Mouse (Mus musculus) cerebellum, adult 2 months (tissue): ENCODE results near the gene Dag1.

Source experiments
- CTCF ChIP-seq: fragments of 200-500 bp; IDR thresholded peaks from 2 replicates; pipeline ENCODE4 v1.5.1; 2011; ENCODE audit warnings: low read depth, mild to moderate bottlenecking, control low read depth, low read length, moderate library complexity, borderline replicate concordance; ENCODE audit not compliant: insufficient read depth
- POLR2A ChIP-seq: fragments of 200-500 bp; IDR thresholded peaks from 2 replicates; pipeline ENCODE4 v1.6.1; 2011; ENCODE audit warnings: low read length, control low read depth, borderline replicate concordance; ENCODE audit not compliant: insufficient read depth

- TF ChIP-seq POLR2A, result no peak
- no peak for TF ChIP-seq CTCF
Measured at GRCm38 (mm10) chr9:108196920-108197677, 66.7 kb downstream of the Dag1 start.
